Mouse (Mus musculus) E14TG2a.4 (cell line): ENCODE results near the gene Tmem44.

Experiments
- H3K27me3 ChIP-seq: 2 replicates; pipeline ENCODE4 v1.6.1; 2014; ENCODE audit warnings: low read length, control low read depth; ENCODE audit not compliant: insufficient read depth
- H3K36me3 ChIP-seq: 2 replicates; pipeline ENCODE4 v1.6.1; 2014; ENCODE audit warnings: low read length, control low read depth; ENCODE audit not compliant: insufficient read depth
- H3K4me1 ChIP-seq: replicated peaks from 2 replicates; pipeline ENCODE4 v1.6.1; 2014; ENCODE audit warnings: low read depth, low read length, control low read depth
- H3K4me3 ChIP-seq: replicated peaks from 2 replicates; pipeline ENCODE4 v1.5.1; 2014; ENCODE audit warnings: mild to moderate bottlenecking, low read length
- H3K9me3 ChIP-seq: 2 replicates; pipeline ENCODE4 v1.6.1; 2014; ENCODE audit warnings: low read length, control low read depth
- CTCF ChIP-seq: conservative IDR thresholded peaks from 2 replicates; pipeline ENCODE4 v1.5.1; 2014; ENCODE audit warnings: low read length
- NANOG ChIP-seq: IDR thresholded peaks from 2 replicates; pipeline ENCODE4 v1.6.1; 2014; ENCODE audit warnings: borderline replicate concordance, low read length, mixed read lengths
- POU5F1 ChIP-seq: IDR thresholded peaks from 2 replicates; pipeline ENCODE4 v1.6.1; 2014; ENCODE audit warnings: low read length, borderline replicate concordance

The Tmem44 gene

DNA sequence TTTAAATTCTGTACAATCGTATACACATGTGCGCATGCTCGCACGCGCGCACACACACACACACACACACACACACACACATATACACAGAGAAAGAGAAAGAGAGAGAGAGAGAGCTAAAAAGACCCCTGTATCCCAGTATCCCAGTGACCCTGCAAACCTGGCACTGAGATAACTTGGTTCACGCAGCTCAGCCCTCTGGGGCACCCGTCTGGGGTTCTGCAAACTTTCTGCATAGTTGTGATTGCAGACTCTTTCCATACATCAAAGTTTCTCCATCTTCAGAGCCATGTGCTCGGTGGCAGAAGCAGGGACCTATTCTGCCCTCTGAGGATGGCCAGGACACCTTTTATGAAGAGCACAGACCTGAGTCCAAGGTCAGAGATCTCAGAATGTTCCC, 33.6 kb downstream of the Tmem44 start:
- H3K4me3 ChIP-seq = no peak overlapping the region
- TF ChIP-seq NANOG (no peak), POU5F1 (no peak), CTCF (no peak)
- H3K27me3 ChIP-seq = 0 out of 2 replicates have a peak, but pooled peaks cover 6% of the 10 kb centered on the region
- H3K4me1 ChIP-seq = peaks cover 47% of the 10 kb centered on the region
- H3K9me3 ChIP-seq = no peaks in the 10 kb centered on the region
- no peaks in the 10 kb centered on the region for H3K36me3 ChIP-seq

DNA sequence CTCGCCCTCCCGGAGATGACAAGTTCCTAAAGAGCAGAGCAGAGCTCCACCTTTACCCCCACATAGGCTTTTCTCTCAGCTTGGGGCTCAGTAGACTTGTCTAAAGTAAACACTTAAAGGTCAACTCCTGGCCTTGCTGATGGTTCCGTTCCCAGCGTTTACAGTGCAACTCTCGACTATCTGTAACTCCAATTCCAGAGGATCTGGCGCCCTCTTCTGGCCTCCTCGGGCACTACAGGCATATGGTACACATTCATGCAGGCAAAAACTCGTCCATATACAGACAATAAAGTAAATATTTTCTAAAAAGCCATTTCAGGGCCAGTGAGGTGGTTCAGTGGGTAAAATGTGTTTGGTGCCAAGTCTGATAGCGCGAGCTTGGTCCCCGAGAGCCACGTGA, 35.2 kb downstream of the Tmem44 start:
- Histone ChIP-seq H3K9me3 (no peaks in the 10 kb centered on the region), H3K4me3 (no peak overlapping the region), H3K27me3 (0 out of 2 replicates have a peak, but pooled peaks cover 6% of the 10 kb centered on the region), H3K4me1 (peaks cover 51% of the 10 kb centered on the region), H3K36me3 (no peaks in the 10 kb centered on the region)
- peak; percentile 85 for TF ChIP-seq CTCF
- TF ChIP-seq POU5F1 = no peak

DNA sequence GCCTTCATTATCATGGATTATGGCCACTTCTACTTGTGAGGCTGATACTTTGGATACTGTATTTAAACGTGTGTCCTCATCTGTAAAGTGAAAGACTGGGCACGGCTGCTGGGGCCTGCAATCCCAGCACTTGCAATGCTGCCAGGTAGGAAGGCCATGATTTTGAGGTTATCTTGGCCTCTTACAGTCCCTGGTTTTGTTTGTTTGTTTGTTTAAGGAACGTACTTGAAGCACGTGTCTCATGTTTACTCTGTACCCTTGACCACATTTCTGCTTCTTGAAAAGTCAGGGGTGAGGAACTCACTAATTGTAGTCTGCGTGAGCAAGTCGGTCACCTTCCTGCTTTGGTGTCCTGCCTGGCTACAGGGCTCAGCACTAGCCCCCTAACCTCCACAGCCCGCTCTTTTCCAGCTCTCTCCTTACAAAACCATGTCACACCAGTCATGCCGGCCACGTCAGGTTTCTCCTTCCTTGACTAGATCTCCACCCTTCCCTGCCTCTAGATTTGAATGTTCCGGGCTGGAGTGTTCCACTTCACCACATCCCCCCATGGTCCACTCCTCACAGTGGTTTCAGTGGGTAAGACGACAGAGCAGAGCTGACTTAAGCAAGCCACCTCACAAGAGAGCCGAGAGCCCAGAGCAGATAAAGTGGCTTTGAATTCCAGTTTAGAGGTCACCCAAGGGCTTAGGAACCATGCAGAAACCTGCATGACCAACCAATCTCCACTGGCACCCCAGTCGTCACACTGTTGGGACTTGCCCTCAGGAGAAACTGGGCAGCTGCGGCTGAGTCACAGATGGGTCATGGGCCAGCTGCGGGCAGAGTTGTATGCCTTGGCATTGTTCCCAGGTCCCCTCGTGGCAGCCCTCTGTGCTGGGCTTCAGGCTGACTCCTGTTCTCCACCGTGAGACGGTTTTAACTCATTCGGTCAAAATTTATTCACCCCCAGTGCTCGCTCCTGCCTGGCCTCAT, 37.3 kb downstream of the Tmem44 start:
- no peak for TF ChIP-seq NANOG
- TF ChIP-seq POU5F1 = no peak
- TF ChIP-seq CTCF = no peak
- no peaks in the 10 kb centered on the region for H3K9me3 ChIP-seq
- no peaks in the 10 kb centered on the region for H3K36me3 ChIP-seq
- 0 out of 2 replicates have a peak overlapping the region, but pooled peaks have one; percentile 84 for H3K4me3 ChIP-seq
- peaks cover 11% of the 10 kb centered on the region; the same call in 1 of the 2 replicates for H3K27me3 ChIP-seq
- peaks cover 61% of the 10 kb centered on the region for H3K4me1 ChIP-seq

GRCm38 (mm10) chr16:30512375-30513049, 38.1 kb downstream of the Tmem44 start:
- Histone ChIP-seq H3K36me3 (no peaks in the 10 kb centered on the region), H3K9me3 (no peaks in the 10 kb centered on the region), H3K27me3 (peaks cover 11% of the 10 kb centered on the region; the same call in 1 of the 2 replicates), H3K4me1 (peaks cover 55% of the 10 kb centered on the region), H3K4me3 (peak overlapping the region; percentile 84)
- TF ChIP-seq POU5F1 (no peak), NANOG (no peak), CTCF (no peak)

DNA sequence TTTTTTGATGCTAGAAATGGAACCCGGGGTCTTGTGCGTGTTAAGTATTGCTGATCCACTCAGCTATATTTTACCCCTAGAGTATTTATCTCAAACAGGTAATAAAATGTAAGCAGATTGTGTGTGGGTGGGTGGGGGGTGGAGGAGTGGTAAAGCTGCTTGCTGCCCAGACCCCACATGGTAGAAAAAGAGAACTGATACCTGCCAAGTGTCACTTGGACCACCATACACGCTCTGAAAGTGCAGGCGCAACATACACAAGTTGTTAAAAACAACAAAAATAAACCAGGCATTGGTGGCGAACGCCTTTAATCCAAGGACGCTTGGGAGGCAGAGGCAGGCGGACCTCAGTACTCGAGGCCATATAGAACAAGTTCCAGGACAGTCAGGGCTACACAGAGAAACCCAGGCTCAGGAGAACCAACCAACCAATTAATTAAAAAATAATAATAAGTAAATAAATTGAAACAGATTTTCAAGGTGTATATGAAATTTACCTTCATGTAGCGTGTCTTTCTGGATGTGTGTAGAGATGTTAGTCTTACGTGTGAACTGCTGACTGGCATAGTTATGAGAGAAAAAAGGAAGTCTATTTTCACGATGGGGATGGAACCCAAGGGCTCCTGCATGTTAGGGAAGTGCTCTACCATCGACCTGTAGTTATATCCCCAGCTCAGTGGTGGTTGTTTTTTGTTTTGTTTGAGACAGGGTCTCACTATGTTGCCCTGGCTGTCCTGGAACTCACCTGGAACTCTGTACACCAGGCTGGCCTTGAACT, 38.9 kb downstream of the Tmem44 start:
- Histone ChIP-seq H3K9me3 (no peaks in the 10 kb centered on the region), H3K27me3 (peaks cover 11% of the 10 kb centered on the region; the same call in 1 of the 2 replicates), H3K36me3 (no peaks in the 10 kb centered on the region), H3K4me3 (peak overlapping the region; percentile 84), H3K4me1 (peaks cover 55% of the 10 kb centered on the region)
- TF ChIP-seq CTCF (no peak), NANOG (no peak)

- no peak for TF ChIP-seq POU5F1
- Histone ChIP-seq H3K4me1 (peaks cover 58% of the 10 kb centered on the region), H3K4me3 (peak overlapping the region; percentile 84), H3K36me3 (no peaks in the 10 kb centered on the region), H3K27me3 (peaks cover 11% of the 10 kb centered on the region; the same call in 1 of the 2 replicates), H3K9me3 (no peaks in the 10 kb centered on the region)
Observed at GRCm38 (mm10) chr16:30510504-30511451, 39.9 kb downstream of the Tmem44 start.

GRCm38 (mm10) chr16:30510091-30510490, 40.6 kb downstream of the Tmem44 start:
- peaks cover 61% of the 10 kb centered on the region for H3K4me1 ChIP-seq
- peaks cover 11% of the 10 kb centered on the region; the same call in 1 of the 2 replicates for H3K27me3 ChIP-seq
- H3K9me3 ChIP-seq = no peaks in the 10 kb centered on the region
- no peaks in the 10 kb centered on the region for H3K36me3 ChIP-seq
- peak overlapping the region; percentile 84 for H3K4me3 ChIP-seq
- TF ChIP-seq CTCF = no peak
- no peak for TF ChIP-seq POU5F1
- TF ChIP-seq NANOG = no peak

DNA sequence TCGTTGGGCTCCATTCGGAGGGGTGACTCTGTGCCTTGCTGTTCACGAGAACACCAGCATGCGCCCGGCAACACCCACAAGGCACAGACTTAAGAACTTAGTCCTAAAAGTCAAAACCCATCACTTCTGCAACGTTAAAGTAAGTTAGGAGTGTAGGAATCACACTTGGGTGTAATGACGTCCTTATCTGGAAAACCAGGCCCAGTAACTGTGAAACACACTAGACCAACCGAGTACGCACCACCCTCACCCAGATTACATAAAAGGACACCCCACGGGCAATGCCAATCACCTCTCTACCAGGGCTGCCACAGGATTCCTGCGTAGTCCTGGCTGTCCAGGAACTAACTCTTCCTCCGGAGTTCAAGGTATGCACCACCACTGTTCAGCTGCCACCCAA, 41.3 kb downstream of the Tmem44 start:
- Histone ChIP-seq H3K36me3 (no peaks in the 10 kb centered on the region), H3K4me3 (no peak overlapping the region), H3K27me3 (peaks cover 11% of the 10 kb centered on the region; the same call in 1 of the 2 replicates), H3K9me3 (no peaks in the 10 kb centered on the region), H3K4me1 (peaks cover 54% of the 10 kb centered on the region)
- TF ChIP-seq CTCF (no peak), POU5F1 (no peak), NANOG (no peak)
